Mouse (Mus musculus): ENCODE measurements at regions not wholly inside any gene's neighbourhood (a gene's known extent, or its start where the extent isn't known, plus 50 kb on each side); places are given as distances from the start of the nearest gene placed in this dataset.

DNA sequence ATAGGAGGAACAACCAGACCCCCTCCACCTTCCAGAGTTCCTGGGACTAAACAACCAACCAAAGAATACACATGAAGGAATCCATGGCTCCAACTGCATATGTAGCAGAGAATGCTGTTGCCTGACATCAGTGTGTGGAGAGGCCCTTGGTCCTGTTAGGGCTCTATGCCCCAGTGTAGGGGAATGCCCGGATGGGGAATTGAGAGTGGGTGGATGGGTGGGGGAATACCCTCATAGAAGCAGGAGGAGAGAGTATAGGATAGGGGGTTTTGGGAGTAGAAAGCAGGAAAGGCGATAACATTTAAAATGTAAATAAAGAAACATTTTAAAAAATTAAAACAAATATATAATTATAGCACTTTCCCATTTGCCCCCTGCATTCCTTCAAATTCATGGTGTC, 995.0 kb downstream of the Tbl1xr1 start:
- DNase-seq (ENCODE audit: low spot score) (no peak), ATAC-seq (ENCODE audit: low FRiP score) (no peak)
- no peaks in the 10 kb centered on the region for H3K27me3 ChIP-seq (ENCODE audit: insufficient read depth, low read length)
- no peaks in the 10 kb centered on the region for H3K9me3 ChIP-seq (ENCODE audit: low read length)
- H3K27ac ChIP-seq (ENCODE audit: low read depth, low read length): no peak overlapping the region
- no peak overlapping the region for H3K9ac ChIP-seq (replicated peaks; ENCODE audit: low read length, poor library complexity, severe bottlenecking)
- no peaks in the 10 kb centered on the region for H3K36me3 ChIP-seq (ENCODE audit: insufficient read depth, low read length)
- no peak overlapping the region for H3K4me3 ChIP-seq (ENCODE audit: low read depth, low read length)
- TF ChIP-seq CTCF (IDR thresholded peaks at IDR 0.05): no peak
- H3K4me1 ChIP-seq (ENCODE audit: insufficient read depth, low read length): no peaks in the 10 kb centered on the region
- H3K4me2 ChIP-seq (ENCODE audit: low read depth, low read length, poor library complexity, severe bottlenecking): no peak overlapping the region
- 89% methylated on average over 2 of the region's 2 CpGs for WGBS

Measured in midbrain, postnatal 0 days (tissue).